Mouse (Mus musculus) heart, adult 2 months (tissue): ENCODE results near the gene Sik1.

Experiments
- CTCF ChIP-seq: fragments of 200-600 bp; IDR thresholded peaks from 2 replicates; pipeline ENCODE4 v1.8.1; 2022; ENCODE audit warnings: antibody characterized with exemption, mild to moderate bottlenecking, moderate library complexity
- POLR2A ChIP-seq: fragments of 200-500 bp; IDR thresholded peaks from 2 replicates; pipeline ENCODE4 v1.6.1; 2011; ENCODE audit warnings: mild to moderate bottlenecking, low read depth, low read length, control low read depth; ENCODE audit not compliant: insufficient read depth

- TF ChIP-seq CTCF (no peak), POLR2A (no peak)
Measured at GRCm38 (mm10) chr17:31805585-31805984, 50.0 kb downstream of the Sik1 start.
